Mouse (Mus musculus): ENCODE results near the gene Ica1l.

Ica1l gene

GRCm38 (mm10) chr1:59966171-59966785 lies 76.7 kb downstream of the Ica1l start:
- DNase-seq (ENCODE audit: low spot score), result no peak

GRCm38 (mm10) chr1:59959941-59960340 lies 83.0 kb downstream of the Ica1l start:
- DNase-seq (ENCODE audit: low spot score), result no peak

GRCm38 (mm10) chr1:59957206-59957605 lies 85.8 kb downstream of the Ica1l start:
- no peak for DNase-seq (ENCODE audit: low spot score)

GRCm38 (mm10) chr1:59947509-59947908 lies 95.5 kb downstream of the Ica1l start:
- DNase-seq (ENCODE audit: low spot score), result no peak

GRCm38 (mm10) chr1:59945969-59946368 lies 97.0 kb downstream of the Ica1l start:
- DNase-seq (ENCODE audit: low spot score), result no peak

GRCm38 (mm10) chr1:59943825-59944224 lies 99.2 kb downstream of the Ica1l start:
- DNase-seq (ENCODE audit: low spot score), result no peak

- no peak for DNase-seq (ENCODE audit: low spot score)
Observed at GRCm38 (mm10) chr1:59942057-59942790, 100.8 kb downstream of the Ica1l start.

GRCm38 (mm10) chr1:59941063-59941462 lies 101.9 kb downstream of the Ica1l start:
- DNase-seq (ENCODE audit: low spot score), result no peak

GRCm38 (mm10) chr1:59932991-59933390 lies 110.0 kb downstream of the Ica1l start:
- DNase-seq (ENCODE audit: low spot score), result no peak
